Mouse (Mus musculus): ENCODE results near the gene Coasy.

- 0 out of 2 replicates have a peak, but pooled peaks have one; percentile 5 for TF ChIP-seq CTCF (IDR thresholded peaks at IDR 0.05)
- peak; percentile 63 for TF ChIP-seq POLR2A (IDR thresholded peaks at IDR 0.05; ENCODE audit: insufficient read depth, low read depth, low read length)
- TF ChIP-seq EP300 (IDR thresholded peaks at IDR 0.05; ENCODE audit: insufficient read depth, low read depth, low read length) = peak; percentile 91
Measured at GRCm38 (mm10) chr11:101060126-101060525, 22.2 kb upstream of the Coasy start.

All from heart, adult 2 months (tissue).